Mouse (Mus musculus) myocyte (in vitro differentiated cells): ENCODE measurements at regions not wholly inside any gene's neighbourhood (a gene's known extent, or its start where the extent isn't known, plus 50 kb on each side); places are given as distances from the start of the nearest gene placed in this dataset.

Source experiments
- E2F4 ChIP-seq: IDR thresholded peaks from one replicate; pipeline ENCODE4 v1.6.1; 2011; ENCODE audit warnings: mild to moderate bottlenecking, control low read depth, moderate library complexity; ENCODE audit not compliant: insufficient read depth
- MAX ChIP-seq: IDR thresholded peaks from one replicate; pipeline ENCODE4 v1.6.1; 2011; ENCODE audit warnings: low read depth, mild to moderate bottlenecking, control low read depth
- MYOG ChIP-seq, 3 experiments: IDR thresholded peaks; one replicate each; pipeline ENCODE4 v1.6.1; 2011; ENCODE audit warnings: control low read depth in 2 of 3, low read depth in 2 of 3, mild to moderate bottlenecking in 2 of 3; ENCODE audit not compliant: insufficient read length in 2 of 3, control insufficient read depth in 1 of 3, insufficient read depth in 1 of 3
- POLR2A ChIP-seq: IDR thresholded peaks from one replicate; pipeline ENCODE4 v1.6.1; 2011; ENCODE audit warnings: low read depth, mild to moderate bottlenecking, control low read depth, moderate library complexity; ENCODE audit not compliant: insufficient read length
- POLR2AphosphoS2 ChIP-seq: IDR thresholded peaks from one replicate; pipeline ENCODE4 v1.6.1; 2011; ENCODE audit warnings: low read depth, control low read depth; ENCODE audit not compliant: insufficient read length
- TCF12 ChIP-seq: IDR thresholded peaks from one replicate; pipeline ENCODE4 v1.6.1; 2011; ENCODE audit warnings: mild to moderate bottlenecking, control low read depth; ENCODE audit not compliant: poor library complexity, insufficient read depth, severe bottlenecking
- TCF3 ChIP-seq: IDR thresholded peaks from one replicate; pipeline ENCODE4 v1.6.1; 2011; ENCODE audit warnings: low read depth, control low read depth; ENCODE audit not compliant: insufficient read length

DNA sequence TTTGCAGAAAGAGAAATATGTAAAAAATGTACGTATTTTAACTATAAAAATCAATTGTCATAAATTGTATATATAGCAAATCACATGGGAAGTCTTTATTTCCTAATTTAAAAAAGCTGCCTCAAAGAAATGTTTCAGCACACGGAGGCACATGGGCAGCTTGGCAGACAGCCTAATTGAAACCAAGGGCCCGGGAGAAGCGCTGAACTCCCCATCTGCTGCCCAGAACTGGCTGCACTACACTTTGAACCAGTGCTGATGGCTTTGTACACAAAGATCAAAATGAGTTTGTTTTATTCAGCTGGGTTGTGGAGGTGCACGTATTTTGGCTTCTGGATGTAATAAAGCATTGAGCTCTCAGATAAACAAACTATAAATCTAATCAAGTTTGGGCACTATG is 100.2 kb upstream of the Rspo3 start:
- TF ChIP-seq MAX (no peak), POLR2A (no peak), TCF12 (no peak), POLR2AphosphoS2 (no peak), E2F4 (no peak), MYOG (IDR thresholded peaks at IDR 0.05; ENCODE audit: control insufficient read depth in 1 of 3, insufficient read depth in 1 of 3, insufficient read length in 2 of 3, low read depth in 2 of 3) (no peak), TCF3 (no peak)
